Mouse (Mus musculus): ENCODE measurements at regions not wholly inside any gene's neighbourhood (a gene's known extent, or its start where the extent isn't known, plus 50 kb on each side); places are given as distances from the start of the nearest gene placed in this dataset.

DNA sequence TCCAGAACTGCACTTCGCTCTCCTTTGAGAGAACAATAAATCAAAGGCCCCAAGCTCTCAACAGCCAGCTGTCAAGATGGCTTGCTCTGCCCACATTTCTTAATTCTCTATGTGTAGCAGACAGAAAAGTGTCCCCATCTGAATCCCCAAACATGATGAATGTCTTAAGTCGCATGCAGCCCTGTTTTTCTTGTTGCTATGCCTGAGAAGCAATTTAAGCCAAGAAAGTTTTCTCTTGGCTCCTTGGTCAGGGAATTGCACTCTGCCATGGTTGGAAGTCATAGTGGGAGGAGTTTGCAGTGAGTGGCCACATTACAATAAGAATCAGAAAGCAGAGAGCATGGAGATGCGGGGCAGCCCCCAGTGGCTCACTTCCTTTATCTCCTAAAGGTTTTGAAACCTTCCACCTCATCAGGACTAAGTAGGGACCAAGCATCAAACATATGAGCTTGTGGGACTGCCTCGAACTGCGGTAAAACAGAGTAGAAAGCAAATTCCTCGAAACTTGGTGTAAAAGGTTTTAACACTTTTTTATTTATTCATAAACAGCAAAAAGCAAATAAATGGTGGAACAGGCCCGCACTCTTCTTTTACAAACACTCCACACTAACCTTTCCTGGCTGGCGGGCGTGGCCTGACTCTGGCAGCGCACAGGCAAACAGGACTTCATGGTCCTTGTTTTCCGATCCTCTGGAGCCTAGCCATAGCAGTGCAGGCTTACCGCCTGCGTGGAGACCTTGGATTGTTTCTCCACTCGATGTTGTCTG lies 227.4 kb downstream of the Ankrd50 start:
- DNase-seq (ENCODE audit: low spot score): no peak

- DNase-seq (ENCODE audit: low spot score): peak; percentile 54
These were observed 229.0 kb downstream of the Ankrd50 start for GRCm38 (mm10) chr3:38255674-38256073.

- DNase-seq (ENCODE audit: low spot score): peak; percentile 80
These were observed 229.7 kb downstream of the Ankrd50 start for GRCm38 (mm10) chr3:38254896-38255295.

- DNase-seq (ENCODE audit: low spot score): no peak
These were observed 233.1 kb downstream of the Ankrd50 start for GRCm38 (mm10) chr3:38251592-38251991.

DNA sequence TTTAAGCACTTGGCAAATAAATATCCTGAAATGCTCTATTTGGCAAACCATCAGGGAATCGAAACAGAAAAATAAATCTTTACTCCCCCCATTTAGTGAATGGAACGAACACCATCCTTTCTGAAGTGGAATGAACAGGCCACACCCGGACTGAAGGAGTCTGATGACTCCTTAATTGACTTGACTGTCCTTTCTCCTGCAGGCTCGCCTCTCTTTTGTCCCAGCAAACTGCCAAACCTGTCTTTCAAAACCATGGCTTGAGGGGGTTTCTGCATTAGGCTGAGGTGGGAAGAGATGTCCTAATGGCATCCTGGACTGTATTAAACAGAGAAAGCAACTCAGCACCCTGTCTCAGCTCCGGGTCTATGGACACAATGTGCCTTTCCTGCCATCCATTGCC lies 234.1 kb downstream of the Ankrd50 start:
- DNase-seq (ENCODE audit: low spot score): no peak

DNA sequence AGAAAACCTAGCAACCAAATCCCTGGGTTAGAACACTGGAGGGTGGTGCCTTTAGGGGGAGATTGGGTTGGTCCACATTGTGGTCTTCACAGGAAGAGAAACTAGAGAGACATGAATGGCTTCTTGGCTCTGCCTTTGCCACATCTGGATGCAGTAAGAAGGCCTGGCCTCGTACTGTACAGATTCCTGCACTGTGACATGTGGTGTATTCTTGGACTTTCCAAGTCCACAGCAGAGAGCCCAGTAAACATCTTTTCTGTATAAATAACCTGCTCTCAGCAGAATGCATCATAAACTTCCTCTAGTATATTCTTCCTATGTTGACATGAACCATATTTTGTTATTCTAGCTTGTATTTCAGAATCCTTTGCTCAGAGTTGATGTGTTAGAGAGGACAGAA lies 235.7 kb downstream of the Ankrd50 start:
- no peak for DNase-seq (ENCODE audit: low spot score)

GRCm38 (mm10) chr3:38246439-38246838 lies 238.2 kb downstream of the Ankrd50 start:
- DNase-seq (ENCODE audit: low spot score): peak; percentile 53

DNA sequence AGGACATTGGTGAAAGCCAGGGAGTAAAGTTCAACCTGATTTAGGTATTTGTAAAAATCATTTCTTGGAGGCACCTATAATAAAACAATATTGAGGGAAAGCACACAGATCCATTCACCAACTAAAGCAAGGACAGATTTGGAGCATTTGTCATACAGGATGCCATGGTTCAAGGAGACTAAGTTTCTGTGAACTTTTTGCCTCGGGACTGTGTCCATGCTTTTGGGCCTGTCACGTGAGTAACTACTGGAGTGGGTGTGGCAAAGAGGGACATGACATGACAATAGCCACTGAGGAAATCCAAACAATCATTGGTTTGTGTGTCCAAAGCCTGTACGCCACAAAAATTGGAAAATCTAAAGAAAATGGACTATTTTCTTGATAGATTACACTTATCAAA lies 241.4 kb downstream of the Ankrd50 start:
- DNase-seq (ENCODE audit: low spot score): no peak

DNA sequence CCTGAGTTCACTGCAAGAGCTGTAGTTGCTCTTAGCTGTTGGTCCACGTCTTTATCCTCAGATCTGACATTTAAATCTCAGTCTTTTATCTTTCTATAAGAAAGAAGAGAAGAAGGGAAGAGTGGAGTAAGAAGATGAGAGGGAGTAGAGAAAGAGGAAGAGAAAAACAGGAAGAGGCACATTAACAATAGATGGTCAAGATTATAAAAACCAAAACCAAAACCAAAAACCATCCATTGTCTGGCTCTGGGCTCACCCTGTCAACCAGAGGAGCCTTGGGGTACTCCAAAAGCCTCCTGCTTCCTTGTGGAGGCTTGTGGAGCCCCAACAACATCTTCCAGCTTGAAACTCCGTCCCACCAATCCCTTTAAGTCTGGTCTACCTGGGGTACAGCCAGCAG lies 247.0 kb downstream of the Ankrd50 start:
- no peak for DNase-seq (ENCODE audit: low spot score)

DNA sequence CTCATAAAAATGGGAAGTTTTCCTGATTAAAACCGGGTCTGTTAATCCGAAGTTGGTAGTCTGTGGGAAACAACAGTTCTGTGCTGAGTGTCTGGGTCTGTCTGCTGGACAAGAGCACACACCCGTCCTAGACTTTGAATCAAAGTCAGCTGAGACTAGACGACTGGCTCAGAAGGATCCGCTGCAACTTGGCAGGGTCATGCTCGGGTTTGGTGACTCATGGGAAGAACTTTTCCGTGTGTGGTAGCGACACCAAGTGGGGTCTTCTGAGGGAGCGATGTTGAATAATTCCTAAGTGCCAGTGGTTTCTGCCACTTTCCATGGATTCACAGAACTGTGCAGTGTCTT lies 248.9 kb downstream of the Ankrd50 start:
- peak; percentile 37 for DNase-seq (ENCODE audit: low spot score)

DNA sequence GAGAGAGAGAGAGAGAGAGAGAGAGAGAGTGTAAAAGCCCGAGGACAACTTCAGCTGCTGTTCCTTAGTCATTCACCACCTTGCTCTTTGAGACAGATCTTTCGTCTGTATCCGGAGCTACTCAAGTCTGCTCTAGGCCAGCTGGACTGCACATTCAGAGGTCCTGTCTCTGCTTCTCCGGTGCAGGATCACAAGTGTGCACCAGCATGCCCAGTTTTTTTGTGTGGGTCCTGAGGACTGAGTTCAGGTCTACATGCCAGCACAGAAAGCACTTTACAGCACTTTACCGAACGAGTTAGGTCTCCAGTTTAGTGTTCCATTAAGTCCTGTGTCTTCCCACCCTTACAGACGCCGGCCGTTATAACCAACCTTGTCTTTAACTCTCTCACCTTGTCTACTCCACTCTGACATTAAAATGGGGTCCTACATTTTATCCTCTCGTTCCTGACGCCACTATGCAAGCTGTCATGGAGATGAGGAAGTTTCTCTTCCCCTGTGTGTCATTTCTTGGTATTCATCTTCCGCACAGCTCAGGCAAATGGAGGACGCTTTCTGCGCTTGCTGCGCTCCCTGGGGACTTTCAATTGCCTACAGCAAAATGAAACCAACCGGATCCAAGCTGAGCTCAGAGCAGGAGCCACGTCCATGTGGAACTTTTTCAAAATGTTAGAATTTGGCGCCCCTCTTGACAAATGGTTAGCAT lies 249.5 kb downstream of the Ankrd50 start:
- no peak for DNase-seq (ENCODE audit: low spot score)

GRCm38 (mm10) chr3:38234534-38234933 lies 250.1 kb downstream of the Ankrd50 start:
- DNase-seq (ENCODE audit: low spot score): no peak

GRCm38 (mm10) chr3:38234006-38234405 lies 250.6 kb downstream of the Ankrd50 start:
- DNase-seq (ENCODE audit: low spot score): no peak

DNA sequence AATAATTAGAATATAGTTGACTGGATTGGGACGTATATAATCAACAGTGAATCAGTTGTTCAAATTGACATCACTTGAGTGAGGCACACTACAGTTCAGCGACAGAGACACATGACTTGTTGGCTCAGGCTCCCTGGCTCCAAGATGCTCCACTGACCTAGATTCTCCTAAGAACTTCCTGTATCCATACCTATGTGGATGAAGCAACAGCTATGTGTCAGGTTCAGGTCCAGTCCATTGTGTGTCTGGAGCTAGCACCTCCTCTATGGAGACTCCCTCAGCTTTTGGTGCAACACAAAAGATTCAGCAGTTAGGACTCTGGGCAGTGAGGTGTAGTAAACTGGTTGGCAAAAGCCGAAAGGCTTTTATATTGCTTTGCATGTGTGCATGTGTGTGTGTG lies 251.6 kb downstream of the Ankrd50 start:
- no peak for DNase-seq (ENCODE audit: low spot score)

DNA sequence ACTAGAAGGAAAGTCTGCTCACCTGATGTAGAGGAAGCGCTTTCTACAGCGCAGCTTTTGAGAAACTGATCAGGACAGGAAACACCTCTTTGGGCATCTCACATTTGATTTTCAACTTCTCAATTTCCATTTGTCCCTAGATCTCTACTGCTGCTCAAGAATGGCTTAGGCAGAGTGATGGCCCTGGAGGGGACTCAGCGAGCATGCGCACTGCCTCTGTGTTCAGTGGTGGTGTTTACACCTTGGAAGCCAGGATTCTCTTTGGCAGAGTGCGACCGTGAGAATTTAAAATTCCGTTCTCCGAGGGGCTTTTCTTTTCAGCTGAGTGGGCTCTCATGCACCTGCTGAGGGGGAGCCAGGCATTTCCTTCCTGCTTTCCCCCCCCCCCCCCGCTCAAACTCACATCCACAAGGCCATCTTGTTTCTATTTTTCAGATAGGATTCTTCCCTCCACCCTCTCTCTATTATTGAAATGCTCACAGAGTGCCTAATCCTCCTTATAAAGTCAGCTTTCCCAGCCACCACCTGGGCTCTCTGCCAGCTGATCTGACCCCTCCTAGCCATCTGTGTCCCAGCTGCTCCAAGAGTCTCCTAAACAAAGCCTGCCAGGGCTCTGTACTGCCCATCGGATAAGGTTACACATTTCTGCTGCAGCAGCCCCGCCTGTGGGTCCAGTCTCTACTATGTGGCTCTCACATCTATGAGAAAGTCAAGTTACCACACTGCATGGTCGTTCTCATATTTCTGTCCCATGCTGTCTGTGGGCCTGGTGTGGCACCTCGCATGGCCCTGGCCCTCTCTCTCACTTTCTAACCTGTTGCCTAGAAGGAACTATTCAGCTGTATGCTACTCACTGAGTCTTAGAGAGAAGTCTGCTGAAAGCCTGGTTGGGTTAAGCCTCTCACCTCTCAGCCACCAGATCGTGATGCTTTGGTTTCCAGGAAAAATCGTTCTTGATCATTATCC lies 252.2 kb downstream of the Ankrd50 start:
- DNase-seq (ENCODE audit: low spot score): peak; percentile 77

DNA sequence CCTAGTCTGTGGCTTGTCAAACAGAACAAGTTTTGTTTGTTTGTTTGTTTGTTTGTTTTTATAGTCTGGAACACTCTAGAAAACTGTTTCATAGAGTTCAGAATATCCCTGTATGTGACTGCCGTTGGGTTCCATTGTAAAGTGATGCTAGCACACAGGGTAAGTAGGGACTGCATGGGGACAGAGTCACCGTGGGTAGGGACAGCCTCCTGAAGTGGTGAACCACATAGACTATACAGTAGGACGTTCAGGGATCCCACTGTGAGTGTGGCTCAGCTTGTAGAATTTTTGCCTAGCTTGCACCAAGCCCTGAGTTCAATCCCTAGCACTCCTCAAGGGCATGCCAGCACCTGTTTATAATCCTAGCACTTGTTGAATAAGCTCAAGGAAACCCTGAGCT lies 253.1 kb downstream of the Ankrd50 start:
- no peak for DNase-seq (ENCODE audit: low spot score)

GRCm38 (mm10) chr3:38230796-38231195 lies 253.8 kb downstream of the Ankrd50 start:
- DNase-seq (ENCODE audit: low spot score): no peak

GRCm38 (mm10) chr3:38229686-38230085 lies 255.0 kb downstream of the Ankrd50 start:
- no peak for DNase-seq (ENCODE audit: low spot score)

GRCm38 (mm10) chr3:38229051-38229450 lies 255.6 kb downstream of the Ankrd50 start:
- DNase-seq (ENCODE audit: low spot score): no peak

DNA sequence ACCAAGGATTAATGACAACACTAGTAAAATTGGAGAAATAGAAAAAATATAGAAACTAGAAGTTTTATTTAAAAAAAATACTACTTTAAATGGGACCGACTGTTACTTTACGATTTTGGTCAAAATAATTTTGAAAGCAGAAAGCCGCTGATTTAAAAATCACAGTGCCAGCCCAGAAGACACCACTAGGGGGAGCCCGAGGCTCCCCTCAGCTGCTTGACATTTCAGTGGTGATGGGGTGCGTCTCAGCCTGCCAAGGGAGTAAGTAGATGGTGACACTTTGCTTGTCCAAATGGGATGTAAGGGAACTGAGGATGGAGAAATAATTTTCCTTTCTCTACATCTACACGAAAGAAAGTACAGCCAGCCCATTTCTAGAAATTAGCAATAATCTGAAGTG lies 257.0 kb downstream of the Ankrd50 start:
- DNase-seq (ENCODE audit: low spot score): peak; percentile 67

- no peak for DNase-seq (ENCODE audit: low spot score)
These were observed 257.5 kb downstream of the Ankrd50 start for GRCm38 (mm10) chr3:38227121-38227520.

DNA sequence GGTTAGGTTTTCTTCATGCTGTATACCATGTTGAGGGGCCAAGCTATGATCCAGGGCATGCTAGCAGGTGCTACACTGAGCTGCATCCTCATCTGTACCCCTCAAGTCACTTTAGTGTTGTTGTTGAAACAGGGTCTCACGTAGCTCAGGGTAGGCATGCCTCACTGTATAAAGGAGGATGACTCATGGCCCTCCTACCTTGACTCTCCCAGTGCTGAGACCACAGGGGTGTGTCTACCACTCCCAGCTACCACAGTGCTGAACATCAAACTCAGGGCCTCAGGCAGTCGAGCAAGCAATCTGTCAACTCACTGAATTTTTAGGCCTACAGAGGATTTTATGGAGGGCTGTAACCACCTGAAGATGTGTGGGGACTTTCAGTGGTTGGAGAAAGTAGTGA lies 258.5 kb downstream of the Ankrd50 start:
- no peak for DNase-seq (ENCODE audit: low spot score)

Measured in gastrocnemius, adult 18-20 months (tissue).